Mouse (Mus musculus) 3134 (cell line): ENCODE results near the gene Ubr2.

Experiments used
- DNase-seq: peaks from one replicate; pipeline ENCODE4 v3.0.0-alpha.2; 2011; ENCODE audit warnings: low spot score; ENCODE audit not compliant: insufficient read length; ENCODE audit errors: extremely low read depth

Gene Ubr2

GRCm38 (mm10) chr17:47009898-47010721 is at the start of gene Ubr2:
Ubr2 (minus strand) TSS chr17:47010556.
- DNase-seq: peak; percentile 92

- peak; percentile 72 for DNase-seq
These were observed 49.5 kb upstream of the Ubr2 start for GRCm38 (mm10) chr17:47059836-47060360.

- DNase-seq: no peak
These were observed 47.6 kb upstream of the Ubr2 start for GRCm38 (mm10) chr17:47057966-47058365.

- DNase-seq: no peak
These were observed 46.1 kb upstream of the Ubr2 start for GRCm38 (mm10) chr17:47056476-47056875.

- DNase-seq: no peak
These were observed 44.8 kb upstream of the Ubr2 start for GRCm38 (mm10) chr17:47055121-47055520.

- no peak for DNase-seq
These were observed 44.3 kb upstream of the Ubr2 start for GRCm38 (mm10) chr17:47054613-47055012.

- DNase-seq: no peak
These were observed 40.3 kb upstream of the Ubr2 start for GRCm38 (mm10) chr17:47050678-47051077.

- no peak for DNase-seq
These were observed 32.5 kb upstream of the Ubr2 start for GRCm38 (mm10) chr17:47042866-47043265.

- DNase-seq: peak; percentile 72
These were observed 28.8 kb upstream of the Ubr2 start for GRCm38 (mm10) chr17:47038844-47039803.

GRCm38 (mm10) chr17:47034536-47034935 is 24.2 kb upstream of the Ubr2 start:
- no peak for DNase-seq

GRCm38 (mm10) chr17:47033643-47034042 is 23.3 kb upstream of the Ubr2 start:
- peak; percentile 20 for DNase-seq

GRCm38 (mm10) chr17:47024805-47025204 is 14.4 kb upstream of the Ubr2 start:
- no peak for DNase-seq

GRCm38 (mm10) chr17:47023369-47023768 is 13.0 kb upstream of the Ubr2 start:
- no peak for DNase-seq

GRCm38 (mm10) chr17:47012896-47013295 is 2.5 kb upstream of the Ubr2 start:
- DNase-seq: no peak

GRCm38 (mm10) chr17:47011661-47012043 is 1.3 kb upstream of the Ubr2 start:
- DNase-seq: no peak

GRCm38 (mm10) chr17:47010722-47011660 is 635 bp upstream of the Ubr2 start:
- DNase-seq: peak; percentile 70

GRCm38 (mm10) chr17:47009546-47009897 is 834 bp downstream of the Ubr2 start:
- DNase-seq: no peak

- DNase-seq: no peak
These were observed 1.3 kb downstream of the Ubr2 start for GRCm38 (mm10) chr17:47009016-47009415.

GRCm38 (mm10) chr17:47008506-47008905 is 1.9 kb downstream of the Ubr2 start:
- no peak for DNase-seq

- DNase-seq: no peak
These were observed 3.6 kb downstream of the Ubr2 start for GRCm38 (mm10) chr17:47006741-47007140.
